Mouse (Mus musculus): ENCODE data around the gene Ncmap. TPM values are rescaled to one million over a fixed set of nuclear protein-coding genes. Genes with fewer than 3 reads are reported as not detected.

The Ncmap gene
- polyA plus RNA-seq (2012; rRNA removed): 4.1 and 4.7 TPM in 2 replicates

- no peak for DNase-seq
- Histone ChIP-seq H3K27me3 (ENCODE audit: control insufficient read depth, insufficient read depth, low read length) (no peaks in the 10 kb centered on the region), H3K27ac (ENCODE audit: insufficient read depth, low read length) (no peak within 1 kb of the TSS), H3K4me1 (ENCODE audit: control insufficient read depth, insufficient read depth, low read length) (no peaks in the 10 kb centered on the region), H3K4me3 (replicated peaks; ENCODE audit: insufficient read depth, low read depth, low read length) (no peak within 1 kb of the TSS)
- no peak for TF ChIP-seq POLR2A (IDR thresholded peaks at IDR 0.05; ENCODE audit: borderline replicate concordance, insufficient read depth, low read length)
- no peak for TF ChIP-seq CTCF (IDR thresholded peaks at IDR 0.05; ENCODE audit: borderline replicate concordance, insufficient read depth, low read depth, low read length)
- 2% methylated on average over 29 of the region's 29 CpGs for WGBS
Observed at GRCm38 (mm10) chr4:135397991-135398390, at the start of gene Ncmap. TSS of gene Ncmap (minus strand) at chr4:135398227.

GRCm38 (mm10) chr4:135442473-135442872 is 44.4 kb upstream of the Ncmap start:
- no peak overlapping the region for H3K27ac ChIP-seq (ENCODE audit: insufficient read depth, low read length)
- no peaks in the 10 kb centered on the region for H3K27me3 ChIP-seq (ENCODE audit: control insufficient read depth, insufficient read depth, low read length)
- WGBS: 67% methylated on average over 5 of the region's 5 CpGs
- no peaks in the 10 kb centered on the region for H3K4me1 ChIP-seq (ENCODE audit: control insufficient read depth, insufficient read depth, low read length)
- TF ChIP-seq CTCF (IDR thresholded peaks at IDR 0.05; ENCODE audit: borderline replicate concordance, insufficient read depth, low read depth, low read length) (no peak), POLR2A (IDR thresholded peaks at IDR 0.05; ENCODE audit: borderline replicate concordance, insufficient read depth, low read length) (no peak)
- no peak for DNase-seq
- H3K4me3 ChIP-seq (replicated peaks; ENCODE audit: insufficient read depth, low read depth, low read length): no peak overlapping the region

GRCm38 (mm10) chr4:135439904-135440522 is 42.0 kb upstream of the Ncmap start:
- H3K4me3 ChIP-seq (replicated peaks; ENCODE audit: insufficient read depth, low read depth, low read length): no peak overlapping the region
- no peak overlapping the region for H3K27ac ChIP-seq (ENCODE audit: insufficient read depth, low read length)
- no peaks in the 10 kb centered on the region for H3K27me3 ChIP-seq (ENCODE audit: control insufficient read depth, insufficient read depth, low read length)
- TF ChIP-seq POLR2A (IDR thresholded peaks at IDR 0.05; ENCODE audit: borderline replicate concordance, insufficient read depth, low read length): no peak
- peak; percentile 51; the same call in 1 of the 2 replicates for TF ChIP-seq CTCF (IDR thresholded peaks at IDR 0.05; ENCODE audit: borderline replicate concordance, insufficient read depth, low read depth, low read length)
- DNase-seq: no peak
- H3K4me1 ChIP-seq (ENCODE audit: control insufficient read depth, insufficient read depth, low read length): no peaks in the 10 kb centered on the region
- 55% methylated on average over 9 of the region's 9 CpGs for WGBS

GRCm38 (mm10) chr4:135439188-135439647 is 41.2 kb upstream of the Ncmap start:
- Histone ChIP-seq H3K4me3 (replicated peaks; ENCODE audit: insufficient read depth, low read depth, low read length) (no peak overlapping the region), H3K27me3 (ENCODE audit: control insufficient read depth, insufficient read depth, low read length) (no peaks in the 10 kb centered on the region), H3K4me1 (ENCODE audit: control insufficient read depth, insufficient read depth, low read length) (no peaks in the 10 kb centered on the region), H3K27ac (ENCODE audit: insufficient read depth, low read length) (no peak overlapping the region)
- 23% methylated on average over 15 of the region's 15 CpGs for WGBS
- DNase-seq: no peak
- TF ChIP-seq POLR2A (IDR thresholded peaks at IDR 0.05; ENCODE audit: borderline replicate concordance, insufficient read depth, low read length) (no peak), CTCF (IDR thresholded peaks at IDR 0.05; ENCODE audit: borderline replicate concordance, insufficient read depth, low read depth, low read length) (no peak)

GRCm38 (mm10) chr4:135437924-135438323 is 39.9 kb upstream of the Ncmap start:
- no peak overlapping the region for H3K4me3 ChIP-seq (replicated peaks; ENCODE audit: insufficient read depth, low read depth, low read length)
- H3K4me1 ChIP-seq (ENCODE audit: control insufficient read depth, insufficient read depth, low read length): no peaks in the 10 kb centered on the region
- no peaks in the 10 kb centered on the region for H3K27me3 ChIP-seq (ENCODE audit: control insufficient read depth, insufficient read depth, low read length)
- TF ChIP-seq CTCF (IDR thresholded peaks at IDR 0.05; ENCODE audit: borderline replicate concordance, insufficient read depth, low read depth, low read length): no peak
- TF ChIP-seq POLR2A (IDR thresholded peaks at IDR 0.05; ENCODE audit: borderline replicate concordance, insufficient read depth, low read length): no peak
- no peak overlapping the region for H3K27ac ChIP-seq (ENCODE audit: insufficient read depth, low read length)
- DNase-seq: no peak

- no peak for DNase-seq
- TF ChIP-seq POLR2A (IDR thresholded peaks at IDR 0.05; ENCODE audit: borderline replicate concordance, insufficient read depth, low read length) (no peak), CTCF (IDR thresholded peaks at IDR 0.05; ENCODE audit: borderline replicate concordance, insufficient read depth, low read depth, low read length) (no peak)
- Histone ChIP-seq H3K27ac (ENCODE audit: insufficient read depth, low read length) (no peak overlapping the region), H3K4me1 (ENCODE audit: control insufficient read depth, insufficient read depth, low read length) (no peaks in the 10 kb centered on the region; the same call in 1 of the 2 replicates), H3K4me3 (replicated peaks; ENCODE audit: insufficient read depth, low read depth, low read length) (no peak overlapping the region), H3K27me3 (ENCODE audit: control insufficient read depth, insufficient read depth, low read length) (no peaks in the 10 kb centered on the region)
- 68% methylated on average over 13 of the region's 13 CpGs for WGBS
Observed at GRCm38 (mm10) chr4:135436291-135436690, 38.3 kb upstream of the Ncmap start.

GRCm38 (mm10) chr4:135434395-135434789 is 36.4 kb upstream of the Ncmap start:
- DNase-seq: no peak
- peak overlapping the region; percentile 76 for H3K27ac ChIP-seq (ENCODE audit: insufficient read depth, low read length)
- no peaks in the 10 kb centered on the region for H3K27me3 ChIP-seq (ENCODE audit: control insufficient read depth, insufficient read depth, low read length)
- no peak for TF ChIP-seq CTCF (IDR thresholded peaks at IDR 0.05; ENCODE audit: borderline replicate concordance, insufficient read depth, low read depth, low read length)
- TF ChIP-seq POLR2A (IDR thresholded peaks at IDR 0.05; ENCODE audit: borderline replicate concordance, insufficient read depth, low read length): no peak
- H3K4me3 ChIP-seq (replicated peaks; ENCODE audit: insufficient read depth, low read depth, low read length): peak overlapping the region; percentile 74
- H3K4me1 ChIP-seq (ENCODE audit: control insufficient read depth, insufficient read depth, low read length): peaks cover 6% of the 10 kb centered on the region
- WGBS: 12% methylated on average over 11 of the region's 11 CpGs
